Mouse (Mus musculus): Measurements from ENCODE around the gene Mttp.
A peak's percentile ranks its signal among the peaks of the same experiment; 100 is the strongest.
"Not testable (repeated sequence)": the region's sequence is repeated elsewhere in the genome, so short reads cannot be mapped to it uniquely, and the experiment has no call there.

Mttp gene

DNA sequence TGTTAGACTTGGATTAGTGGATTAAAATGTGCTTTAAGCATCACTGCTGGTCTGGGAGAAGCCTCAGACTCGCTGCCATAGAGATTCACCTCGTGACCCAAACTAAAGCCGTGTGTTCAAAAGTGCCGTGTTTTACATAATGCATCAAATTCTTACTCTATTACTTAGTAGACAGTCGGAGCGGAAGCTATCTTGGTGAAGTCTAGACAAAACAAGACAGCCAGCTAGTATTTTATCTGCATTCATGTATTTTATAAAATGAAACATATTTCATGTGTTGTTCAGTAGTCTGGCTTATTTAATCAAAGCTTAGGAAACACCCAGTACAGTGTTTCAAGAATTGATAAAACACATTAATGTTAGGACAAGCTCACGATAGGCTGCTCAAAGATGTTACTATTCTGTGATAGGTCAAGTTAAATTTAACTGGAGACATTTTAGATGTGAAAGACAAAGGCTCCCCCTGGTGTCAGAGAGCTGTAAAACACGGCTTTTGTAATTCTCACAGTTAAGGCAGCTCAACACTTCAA is at the start of gene Mttp:
TSS of gene Mttp (minus strand) at position 327 of the 530 bp plus-strand sequence.
- DNase-seq (ENCODE audit: low spot score): no peak

DNA sequence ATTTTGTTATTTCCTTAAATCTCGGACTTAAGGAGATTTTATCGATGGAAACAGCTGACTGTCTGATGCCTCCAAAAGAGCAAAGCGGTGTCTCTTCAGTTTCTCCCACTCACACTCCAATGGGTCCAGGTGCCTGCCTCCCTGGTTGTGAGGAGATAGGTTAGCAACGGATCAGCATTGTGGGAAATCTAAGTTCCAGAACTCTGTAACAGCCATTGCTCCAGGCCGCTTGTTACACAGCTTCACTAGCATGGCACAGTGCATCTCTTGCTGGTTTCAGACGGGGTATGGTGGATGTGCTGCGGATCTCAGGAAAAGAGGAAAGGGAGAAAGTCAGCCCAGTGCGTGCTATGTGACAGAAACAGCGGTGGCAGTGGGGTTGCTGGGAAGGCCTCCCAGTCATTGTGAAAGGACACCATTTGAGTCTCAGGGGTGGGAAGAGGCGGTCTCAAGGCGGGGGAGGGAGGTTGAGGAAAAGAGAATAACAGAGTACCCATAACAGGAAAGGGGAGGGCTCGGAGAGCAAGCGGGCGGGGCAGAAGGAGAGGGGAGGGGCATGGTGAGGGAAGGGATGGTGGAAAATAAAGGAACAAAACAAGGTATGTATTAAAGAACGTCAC is 49.0 kb upstream of the Mttp start, which contains the start of gene 4930579F01Rik:
TSS of gene 4930579F01Rik (minus strand) at position 143 of the 620 bp plus-strand sequence.
- no peak for DNase-seq (ENCODE audit: low spot score)

DNA sequence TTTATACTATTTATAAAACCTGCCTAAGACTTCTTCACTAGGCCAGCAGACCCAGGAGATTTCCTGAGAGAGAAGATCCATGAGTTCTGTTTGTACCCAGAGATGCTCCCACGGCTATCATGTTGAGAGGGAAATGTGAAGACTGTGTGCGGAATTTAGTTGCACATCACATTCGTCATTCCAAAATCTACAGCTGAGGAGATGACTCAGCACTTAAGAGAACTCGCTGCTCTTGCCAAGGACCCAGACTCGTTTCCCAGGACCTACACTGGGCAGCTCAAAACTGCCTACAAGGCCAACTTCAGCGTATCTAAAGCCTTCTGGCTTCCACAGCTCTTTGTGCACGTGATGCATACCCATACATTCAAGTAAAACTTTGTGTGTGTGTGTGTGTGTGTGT is 47.5 kb upstream of the Mttp start:
- DNase-seq (ENCODE audit: low spot score): no peak

DNA sequence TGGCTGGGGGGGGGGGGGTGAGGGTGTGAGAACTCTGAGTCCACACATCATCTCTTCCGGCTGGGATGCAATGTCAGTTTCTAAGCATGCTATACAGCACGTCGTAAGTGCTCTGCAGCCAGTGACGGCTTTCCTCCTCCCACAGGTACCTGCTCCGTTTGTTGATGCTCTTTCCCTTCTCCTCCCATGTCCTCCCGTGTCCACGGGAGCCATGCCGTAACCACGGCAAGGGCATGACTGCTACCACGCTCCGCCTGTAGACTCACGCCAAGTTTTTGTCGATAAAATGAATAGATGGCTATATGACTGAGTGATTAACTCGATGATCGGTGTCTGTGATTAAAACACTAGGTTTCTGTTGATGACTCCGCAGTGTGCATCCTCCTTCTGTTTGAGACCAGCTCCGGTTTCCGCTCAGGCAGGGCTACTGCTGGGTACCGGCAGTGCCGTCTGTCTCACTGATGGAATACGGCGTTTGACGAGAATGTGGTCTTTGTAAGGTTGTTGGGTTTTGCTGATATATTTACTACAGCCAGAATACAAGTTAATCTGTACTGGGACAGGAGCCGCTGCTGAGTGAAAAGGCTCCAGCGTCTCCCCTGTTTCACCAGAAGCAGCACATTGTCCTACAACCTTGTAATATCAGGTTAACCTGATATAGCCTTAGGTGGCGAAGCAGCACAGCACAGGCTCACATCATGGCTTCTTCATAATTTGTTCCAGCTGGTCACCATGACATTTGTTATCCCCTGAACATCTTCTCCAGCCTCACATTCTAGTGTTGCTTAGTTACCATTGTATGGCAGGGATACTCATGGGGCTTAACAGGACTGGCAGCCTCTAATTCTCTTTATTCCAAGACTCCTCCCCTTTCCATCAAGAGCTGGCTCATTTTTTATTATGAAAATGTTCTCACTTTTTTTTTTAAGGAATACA is 41.5 kb upstream of the Mttp start:
- no peak for DNase-seq (ENCODE audit: low spot score)

DNA sequence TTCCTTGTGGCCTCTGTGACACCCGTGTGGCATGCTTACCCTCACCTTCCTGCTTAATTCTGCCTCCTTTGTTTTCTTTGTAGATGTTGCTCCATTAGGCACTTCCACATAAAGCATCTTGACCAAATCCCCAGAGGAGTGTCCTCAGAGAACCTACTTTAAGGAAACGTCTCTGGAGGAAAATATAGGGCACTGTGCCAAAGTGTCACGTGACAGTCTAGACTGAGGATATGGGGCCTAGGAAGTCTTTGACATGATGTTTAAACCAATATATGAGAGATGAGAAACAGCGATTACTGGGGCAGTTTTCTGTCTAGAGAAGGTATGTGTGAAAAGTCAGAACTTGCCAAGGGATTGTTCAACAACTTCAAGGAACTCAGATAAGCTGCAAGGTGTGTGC is 40.5 kb upstream of the Mttp start:
- no peak for DNase-seq (ENCODE audit: low spot score)

DNA sequence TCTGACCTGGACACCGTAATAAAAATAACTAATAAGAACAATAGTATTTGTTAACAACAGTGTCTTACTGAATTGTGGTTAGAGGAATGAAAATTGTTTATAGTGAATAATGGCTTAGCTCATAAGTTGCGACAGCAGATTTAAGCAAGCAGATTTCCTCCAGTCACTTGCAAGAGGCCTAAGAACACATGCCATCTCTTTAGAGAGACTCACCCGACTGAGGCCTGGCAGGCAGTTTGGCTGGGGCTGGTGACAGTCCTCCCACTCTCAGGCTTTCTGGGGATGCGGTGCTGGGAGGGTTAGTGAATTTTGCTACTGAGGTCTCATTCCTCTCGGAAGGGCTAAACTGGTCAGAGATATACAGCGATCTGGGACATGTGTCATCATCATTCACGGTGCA is 38.6 kb upstream of the Mttp start:
- DNase-seq (ENCODE audit: low spot score): no peak

DNA sequence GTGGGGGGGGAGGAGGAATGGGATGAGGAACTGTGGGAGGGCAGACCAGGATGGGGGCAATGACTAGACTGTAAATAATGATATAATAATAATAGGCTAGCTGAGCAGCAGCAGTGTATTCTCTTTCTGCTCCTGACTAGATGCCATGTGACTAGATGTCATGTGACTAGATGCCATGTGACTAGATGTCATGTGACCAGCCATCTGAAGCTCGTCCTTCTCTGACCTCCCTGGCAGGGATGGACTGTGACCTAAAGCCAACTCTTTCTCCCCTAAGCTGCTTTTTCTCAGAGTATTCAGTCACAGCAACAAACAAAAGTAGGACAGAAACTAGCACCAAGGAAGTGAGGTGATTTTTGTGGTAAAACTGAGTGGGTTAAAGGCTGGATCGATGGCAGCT is 37.3 kb upstream of the Mttp start:
- DNase-seq (ENCODE audit: low spot score): no peak

DNA sequence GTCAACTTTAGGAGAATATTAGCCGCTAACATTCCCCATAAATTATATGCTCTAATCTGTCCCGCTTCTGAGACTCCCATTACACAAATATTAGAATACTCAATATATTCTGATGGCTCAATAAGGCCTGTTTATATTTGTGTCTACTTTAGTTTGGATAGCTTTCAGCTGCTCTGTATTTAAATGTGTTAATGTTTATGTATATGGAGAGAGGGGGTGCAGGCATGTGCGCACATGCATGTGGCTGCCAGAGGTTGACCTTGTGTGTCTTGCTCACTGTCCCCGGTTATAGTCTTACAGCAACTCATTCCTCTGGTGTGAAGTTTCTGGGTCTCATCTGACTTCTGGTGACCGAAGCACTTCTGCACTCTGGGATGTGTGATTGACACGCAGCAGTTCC is 30.8 kb upstream of the Mttp start:
- no peak for DNase-seq (ENCODE audit: low spot score)

DNA sequence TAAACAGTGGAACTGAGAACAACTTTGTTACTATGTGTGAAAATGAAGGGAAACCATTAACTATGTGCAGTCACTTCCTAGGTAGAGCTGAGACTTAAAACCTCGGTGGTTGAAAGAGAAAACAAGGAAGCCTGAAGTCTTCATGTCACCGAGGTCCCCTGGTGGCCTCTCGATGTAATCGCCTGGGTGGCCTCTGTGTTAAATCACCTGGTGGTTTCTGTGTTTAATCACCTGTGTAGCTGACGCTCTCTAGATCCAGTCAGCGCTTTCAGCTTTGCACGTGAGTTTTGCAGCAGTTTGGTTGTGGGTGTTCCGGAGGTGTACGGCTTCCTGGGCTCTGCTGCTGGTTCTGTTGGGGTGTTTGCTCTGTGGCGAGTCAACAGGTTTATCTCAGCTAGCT is 28.5 kb upstream of the Mttp start:
- DNase-seq (ENCODE audit: low spot score): no peak

DNA sequence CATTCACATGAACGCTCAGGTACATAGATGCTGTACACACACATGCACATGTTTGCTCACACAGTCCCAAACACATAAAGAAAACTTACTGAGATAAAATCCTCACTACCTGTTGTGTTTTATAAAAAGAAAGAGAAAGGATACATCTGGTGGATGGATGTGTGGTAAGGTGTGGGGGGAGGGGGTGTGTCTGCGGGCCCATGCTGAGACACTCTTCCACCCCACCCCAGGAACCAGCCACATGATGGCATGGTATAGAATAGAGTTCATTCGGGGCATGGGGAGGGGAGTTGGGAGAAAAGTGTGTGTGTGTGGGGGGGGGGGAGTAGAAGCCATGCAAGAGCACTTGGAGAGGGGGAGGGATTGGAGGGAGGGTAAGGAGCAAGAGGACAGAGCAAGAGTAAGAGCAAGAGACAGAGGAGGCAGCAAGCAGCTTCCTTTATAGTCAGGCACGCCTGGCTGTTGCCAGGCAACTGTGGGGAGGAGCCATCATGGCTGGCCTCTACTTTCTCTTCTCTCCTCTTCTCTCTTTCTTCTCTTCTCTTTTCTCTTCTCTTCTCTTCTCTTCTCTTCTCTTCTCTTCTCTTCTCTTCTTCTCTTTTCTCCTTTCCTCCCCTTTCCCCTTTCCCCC is 17.9 kb upstream of the Mttp start:
- no peak for DNase-seq (ENCODE audit: low spot score)

DNA sequence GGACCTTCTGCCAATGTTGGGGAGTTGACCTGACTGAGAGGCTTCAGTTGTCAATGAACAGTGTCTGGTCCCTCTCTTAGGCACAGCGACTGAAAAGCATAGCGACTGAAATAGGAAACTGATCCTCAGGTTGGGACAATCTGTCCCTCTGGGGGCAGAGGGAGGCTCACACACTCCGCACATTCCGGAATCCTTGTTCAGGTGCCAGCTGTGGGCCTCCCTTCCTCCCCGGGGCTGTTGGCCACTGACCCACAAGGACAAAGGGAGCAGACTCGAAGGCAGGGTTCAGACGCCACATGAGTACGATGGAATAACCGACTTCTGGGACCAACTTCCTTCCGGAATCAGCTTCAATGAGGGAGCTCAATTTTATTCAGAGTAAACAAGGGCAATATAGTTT is 16.9 kb upstream of the Mttp start:
- no peak for DNase-seq (ENCODE audit: low spot score)

DNA sequence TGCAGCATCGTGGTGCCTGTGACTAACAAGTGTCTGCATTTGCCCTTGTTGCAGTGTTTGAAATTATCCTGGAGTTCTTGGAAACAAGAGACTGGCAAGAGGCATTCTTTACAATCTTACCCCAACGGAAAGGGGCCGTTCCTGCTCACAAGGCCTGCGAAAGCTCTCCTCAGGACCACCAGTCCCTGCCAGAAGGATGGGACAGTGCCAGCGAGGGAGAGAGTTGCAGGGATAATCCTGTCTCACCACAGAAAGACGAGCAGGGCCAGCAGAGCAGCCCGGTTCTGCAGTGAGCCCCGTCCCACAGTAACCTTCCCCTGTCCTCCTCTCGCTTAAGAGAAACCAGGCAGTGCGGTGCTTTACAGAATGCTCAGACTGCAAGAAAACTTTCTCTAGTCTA is 11.9 kb upstream of the Mttp start:
- DNase-seq (ENCODE audit: low spot score): no peak

DNA sequence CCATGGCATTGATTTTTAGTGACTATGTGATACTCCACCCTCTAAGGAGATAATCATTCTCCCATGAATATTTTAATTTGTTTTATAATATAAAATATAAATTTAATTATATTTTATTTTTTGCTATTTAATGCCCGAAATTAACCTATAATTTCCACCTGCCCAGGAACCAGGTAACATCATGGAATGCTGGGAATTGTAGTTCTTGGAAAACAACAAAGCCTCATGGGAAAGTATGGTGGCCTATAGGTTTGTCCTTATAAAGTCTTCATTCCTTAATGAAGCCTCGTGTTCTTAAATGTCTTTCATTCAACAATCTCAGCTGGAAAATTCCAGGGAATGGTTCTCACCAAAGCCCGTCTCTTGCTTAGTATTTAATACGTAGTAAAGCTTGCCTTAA is 10.3 kb upstream of the Mttp start:
- DNase-seq (ENCODE audit: low spot score): no peak

DNA sequence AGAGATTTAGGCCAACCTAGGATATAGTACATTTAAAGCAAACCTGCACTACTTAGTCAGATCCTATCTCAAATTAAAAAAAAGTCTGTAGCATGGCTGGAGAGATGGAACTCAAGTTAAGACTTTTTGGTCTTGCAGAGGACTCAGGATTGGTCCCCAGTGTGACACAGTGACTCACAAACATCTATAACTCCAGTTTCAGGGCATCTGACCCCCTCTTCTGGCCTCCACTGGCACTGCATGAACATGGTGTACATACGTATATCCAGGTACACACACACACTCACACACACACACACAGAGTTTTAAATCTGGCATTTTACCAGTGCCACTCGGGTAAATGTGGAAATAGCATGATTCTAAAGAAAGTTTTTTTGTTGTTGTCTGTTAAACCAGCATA is 4.0 kb upstream of the Mttp start:
- DNase-seq (ENCODE audit: low spot score): no peak

DNA sequence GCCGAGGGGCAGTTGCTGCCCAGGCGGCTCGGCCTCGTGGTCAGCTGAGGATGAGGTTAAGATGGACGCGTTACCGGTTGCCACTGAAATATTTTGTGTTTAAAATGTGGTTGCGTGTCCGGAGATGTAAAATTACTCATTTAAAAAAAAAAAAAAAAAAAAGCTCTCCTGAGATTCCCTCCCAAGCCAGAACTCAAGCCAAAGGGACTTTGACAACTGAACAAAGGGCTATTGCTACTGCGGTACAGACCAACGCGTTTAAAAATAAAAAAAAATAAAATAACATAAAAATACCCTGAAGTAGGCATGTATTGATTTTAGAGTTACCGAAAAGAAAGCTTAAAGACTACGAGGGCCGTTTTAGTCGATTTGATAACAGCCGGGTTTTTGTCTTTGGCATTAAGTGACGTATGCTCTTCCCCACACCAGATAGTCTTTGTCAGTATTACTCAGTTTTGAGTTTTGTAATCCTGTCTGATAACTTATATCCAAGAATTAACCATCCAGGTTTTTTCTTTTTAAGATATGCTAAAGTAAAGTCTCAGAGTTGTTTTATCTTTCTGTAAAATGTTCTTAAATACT is 617 bp downstream of the Mttp start:
- DNase-seq (ENCODE audit: low spot score): no peak

DNA sequence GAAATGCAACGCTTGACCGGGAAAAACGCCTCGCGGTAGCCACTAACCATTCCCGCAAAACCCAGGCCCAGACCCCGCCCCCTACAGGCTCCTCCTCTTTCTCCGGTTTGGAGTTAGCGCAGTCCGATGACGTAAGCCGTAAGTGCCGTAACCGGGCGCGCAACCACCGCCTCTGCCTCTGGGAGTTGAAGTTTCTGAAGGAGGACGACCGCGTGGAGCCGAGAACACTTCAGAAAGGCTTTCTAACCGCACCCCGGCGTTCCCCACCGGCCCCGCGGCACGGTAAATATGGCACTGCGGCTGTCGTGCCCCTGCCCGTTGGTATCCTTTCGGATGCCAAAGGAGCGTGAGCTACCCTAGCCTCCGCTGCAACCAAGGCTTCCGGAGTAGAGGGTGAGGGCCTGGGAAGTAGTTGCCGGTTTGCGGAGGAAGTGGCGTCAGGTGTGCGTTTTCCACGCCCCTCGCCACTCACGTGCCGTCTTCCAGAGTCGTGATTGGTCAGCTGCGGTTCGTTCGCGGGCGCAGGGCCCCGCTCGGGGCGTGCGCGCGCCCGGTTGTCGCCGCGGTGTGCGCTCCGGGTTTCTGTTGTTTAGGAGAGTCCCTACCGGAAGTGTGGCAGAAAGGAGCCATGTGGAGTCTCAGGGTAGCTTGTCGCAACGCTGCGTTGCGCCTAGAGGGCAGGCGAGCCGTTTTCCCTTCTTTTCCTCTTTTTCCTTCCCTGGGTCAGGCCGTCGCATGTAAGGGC is 1.3 kb downstream of the Mttp start, which contains the start of gene Trmt10a:
TSS of gene Trmt10a (plus strand) at position 134 of the 745 bp plus-strand sequence.
- DNase-seq (ENCODE audit: low spot score): peak; percentile 93

DNA sequence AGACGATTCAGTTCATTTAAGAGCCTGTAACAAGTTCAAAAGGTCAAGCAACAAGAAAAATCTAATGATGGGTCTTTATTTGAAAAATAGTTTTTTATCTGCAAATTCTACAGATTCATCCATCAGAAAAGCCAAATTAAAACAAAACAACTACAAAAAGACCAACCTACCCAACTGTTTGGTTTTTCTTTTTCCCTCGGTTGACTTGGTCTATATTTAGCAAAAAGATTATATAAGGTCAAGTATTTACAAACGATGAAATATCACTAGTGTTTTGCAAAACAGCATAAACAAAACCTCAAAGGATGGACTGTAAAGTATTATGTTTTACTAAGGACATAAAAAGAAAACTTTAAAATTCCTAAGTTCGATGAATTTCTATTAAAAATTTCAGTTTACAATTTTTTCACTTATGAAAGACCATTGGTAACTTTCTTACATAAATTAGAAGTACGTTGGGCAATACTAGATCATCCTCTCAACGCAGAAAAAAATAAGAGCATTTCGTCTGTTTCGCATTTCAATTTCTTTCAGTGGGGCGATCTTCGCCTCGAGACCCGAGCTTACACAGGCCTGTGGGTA is 1.9 kb downstream of the Mttp start:
- no peak for DNase-seq (ENCODE audit: low spot score)

DNA sequence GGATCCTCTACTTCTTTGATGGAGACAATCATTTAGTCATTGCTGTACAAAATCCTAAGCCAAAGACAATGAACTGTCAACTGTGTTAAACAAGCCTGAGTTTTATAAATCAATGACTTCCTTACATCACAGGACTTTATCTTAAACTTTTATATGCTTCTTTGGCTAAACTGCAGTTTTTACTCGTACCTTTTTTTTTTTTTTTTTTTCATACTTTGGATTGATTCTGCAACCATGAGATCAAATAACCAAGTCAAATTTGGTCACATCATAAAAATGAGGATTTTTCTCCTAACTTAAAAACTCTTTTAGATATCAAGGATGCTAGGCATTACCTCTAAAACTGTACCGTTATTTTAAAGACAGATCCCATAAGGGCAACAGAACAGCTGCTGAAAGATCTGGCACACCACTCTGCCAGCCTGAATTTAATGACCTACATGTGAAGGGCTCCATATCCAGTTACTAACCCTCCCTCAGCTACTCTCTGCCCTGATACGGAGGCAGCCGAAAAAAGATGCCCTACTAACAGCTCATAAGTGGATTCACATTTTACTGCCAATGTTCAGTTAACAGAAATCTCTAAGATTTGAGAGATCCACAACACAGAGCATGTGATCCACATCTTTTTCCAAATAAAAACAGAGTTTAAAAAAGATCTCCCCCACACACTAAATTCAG is 2.6 kb downstream of the Mttp start:
- no peak for DNase-seq (ENCODE audit: low spot score)

DNA sequence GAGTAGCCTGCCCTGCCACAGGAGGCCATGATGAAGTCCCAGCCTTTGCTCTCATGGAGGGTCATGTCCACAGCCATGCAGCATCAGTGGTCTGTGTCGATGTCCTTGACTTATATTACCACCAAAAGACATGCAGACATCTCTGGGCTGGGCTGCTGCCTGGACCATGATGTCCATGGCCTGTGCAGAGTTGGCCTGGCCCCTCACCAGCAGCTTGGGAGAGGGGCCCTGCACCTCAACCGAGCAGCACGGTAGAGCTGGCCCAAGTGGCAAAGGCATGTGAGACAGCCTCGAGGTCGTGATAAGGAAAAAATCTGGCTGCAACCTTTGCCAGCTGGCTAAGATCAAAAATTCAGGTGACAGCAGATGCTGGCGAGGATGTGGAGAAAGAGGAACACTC is 5.1 kb downstream of the Mttp start:
- DNase-seq (ENCODE audit: low spot score): no peak

DNA sequence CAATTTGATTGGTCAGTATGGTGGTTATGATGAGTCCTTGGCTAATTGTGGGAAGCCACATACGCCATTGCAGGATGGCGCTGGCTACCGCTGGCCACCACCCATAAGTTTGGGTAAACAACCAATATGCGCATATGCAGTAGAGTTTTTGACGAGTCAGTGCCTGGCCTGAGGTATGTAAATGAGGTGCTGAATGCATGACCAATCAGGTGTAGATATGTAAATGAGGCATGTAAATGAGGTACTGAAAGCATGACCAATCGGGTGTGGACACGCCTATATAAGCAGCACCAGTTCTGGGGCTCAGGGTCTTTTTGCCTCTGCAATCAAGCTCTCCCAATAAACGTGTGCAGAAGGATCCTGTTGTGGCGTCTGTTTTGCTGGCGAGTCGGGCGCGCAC is 6.6 kb downstream of the Mttp start:
- DNase-seq (ENCODE audit: low spot score): not testable (repeated sequence)

DNA sequence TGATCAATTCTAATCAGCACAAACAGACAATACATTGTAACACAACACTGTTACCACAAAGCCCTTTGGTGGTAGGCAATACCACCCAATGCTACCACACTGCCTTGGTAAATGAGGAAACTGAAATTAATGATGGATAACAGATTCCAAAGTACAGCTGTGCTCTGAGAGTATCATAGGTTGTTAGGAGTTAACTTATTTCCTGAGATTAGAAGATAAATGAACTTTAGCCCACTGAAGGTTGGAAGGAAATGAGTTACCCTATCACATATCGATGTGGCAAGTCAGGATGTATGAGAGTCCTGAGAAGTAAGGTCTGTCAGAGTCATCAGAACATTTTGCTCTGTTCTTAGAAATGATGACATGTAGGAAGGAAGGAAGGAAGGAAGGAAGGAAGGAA is 10.2 kb downstream of the Mttp start:
- no peak for DNase-seq (ENCODE audit: low spot score)

Data from urinary bladder, postnatal 10 days (tissue).